Mouse (Mus musculus) lung, postnatal 0 days (tissue): ENCODE results near the gene Mapk3. TPM values are rescaled to one million over a fixed set of nuclear protein-coding genes. Genes with fewer than 3 reads are reported as not detected.

ENCODE experiments used
- ATAC-seq: fragments of 200-750 bp; cut with Nextera tagmentation; 2 replicates; pipeline ENCODE4 v1.8.0; 2017; ENCODE audit warnings: moderate library complexity
- DNase-seq: peaks from one replicate; pipeline ENCODE4 v3.0.0-alpha.2; 2016; ENCODE audit warnings: low spot score
- H3K27ac ChIP-seq: fragments of 300-500 bp; sonication (generic); 2 replicates; pipeline ENCODE4 v1.5.1; 2014; ENCODE audit warnings: antibody characterized with exemption, mild to moderate bottlenecking, low read length, mixed read lengths
- H3K27me3 ChIP-seq: fragments of 300-500 bp; sonication (generic); replicated peaks from 2 replicates; pipeline ENCODE4 v1.6.1; 2014; ENCODE audit warnings: low read length, mixed read lengths; ENCODE audit not compliant: insufficient read depth
- H3K36me3 ChIP-seq: fragments of 300-500 bp; sonication (generic); 2 replicates; pipeline ENCODE4 v1.6.1; 2014; ENCODE audit warnings: low read length, mixed read lengths; ENCODE audit not compliant: insufficient read depth
- H3K4me1 ChIP-seq: fragments of 300-500 bp; sonication (generic); 2 replicates; pipeline ENCODE4 v1.6.1; 2014; ENCODE audit warnings: antibody characterized with exemption, low read depth, low read length, mixed read lengths; ENCODE audit not compliant: insufficient read depth
- H3K4me2 ChIP-seq: fragments of 300-500 bp; sonication (generic); replicated peaks from 2 replicates; pipeline ENCODE4 v1.6.1; 2014; ENCODE audit warnings: low read depth, mild to moderate bottlenecking, low read length, moderate library complexity, mixed read lengths
- H3K4me3 ChIP-seq: fragments of 300-500 bp; sonication (generic); 2 replicates; pipeline ENCODE4 v1.5.1; 2014; ENCODE audit warnings: low read depth, low read length
- H3K9ac ChIP-seq: fragments of 300-500 bp; sonication (generic); replicated peaks from 2 replicates; pipeline ENCODE4 v1.6.1; 2014; ENCODE audit warnings: low read depth, mild to moderate bottlenecking
- H3K9me3 ChIP-seq: fragments of 300-500 bp; sonication (generic); 2 replicates; pipeline ENCODE4 v1.6.1; 2016; ENCODE audit warnings: low read length, mixed read lengths
- CTCF ChIP-seq: IDR thresholded peaks from 2 replicates; pipeline ENCODE4 v1.5.1; 2016; ENCODE audit warnings: antibody characterized with exemption, mild to moderate bottlenecking
- EP300 ChIP-seq: IDR thresholded peaks from 2 replicates; pipeline ENCODE4 v1.6.1; 2016; ENCODE audit warnings: antibody characterized with exemption, mild to moderate bottlenecking, control low read depth
- WGBS: fragments of 180-500 bp; shearing (Covaris S2); extraction: QIAGEN DNeasy Blood & Tissue Kit; methylation state at CpG from one replicate; pipeline ENCODE4 v1.1.7; 2014; 5-methylcytosine and 5-hydroxymethylcytosine counted together
- polyA plus RNA-seq: library from polyadenylated mRNA; unstranded; fragments of >200 nt; fragmentation: Nextera tagmentation; extraction: Ambion mirVana; gene quantifications from 2 replicates; pipeline ENCODE4 v1.2.1, GENCODE M21; 2015

The Mapk3 gene
- polyA plus RNA-seq, 1 experiment from 2014 or later, result 183 TPM

- Histone ChIP-seq H3K4me1 (no peaks in the 10 kb centered on the region), H3K27ac (no peak overlapping the region), H3K9me3 (no peaks in the 10 kb centered on the region), H3K9ac (no peak overlapping the region), H3K4me3 (no peak overlapping the region), H3K36me3 (no peaks in the 10 kb centered on the region), H3K4me2 (no peak overlapping the region), H3K27me3 (no peaks in the 10 kb centered on the region)
- ATAC-seq, result no peak
- no peak for DNase-seq
- no peak for TF ChIP-seq EP300
- TF ChIP-seq CTCF, result no peak
- 69% methylated on average over 5 of the region's 5 CpGs for WGBS
Measured at GRCm38 (mm10) chr7:126740977-126741376, 18.4 kb upstream of the Mapk3 start.

GRCm38 (mm10) chr7:126741452-126741851 lies 17.9 kb upstream of the Mapk3 start:
- no peaks in the 10 kb centered on the region for H3K4me1 ChIP-seq
- H3K9me3 ChIP-seq, result no peaks in the 10 kb centered on the region
- 84% methylated on average over 5 of the region's 5 CpGs for WGBS

GRCm38 (mm10) chr7:126741964-126742482 lies 17.4 kb upstream of the Mapk3 start:
- Histone ChIP-seq H3K9me3 (no peaks in the 10 kb centered on the region), H3K4me1 (no peaks in the 10 kb centered on the region), H3K36me3 (no peaks in the 10 kb centered on the region), H3K27me3 (no peaks in the 10 kb centered on the region), H3K4me3 (no peak overlapping the region), H3K27ac (no peak overlapping the region), H3K9ac (no peak overlapping the region), H3K4me2 (no peak overlapping the region)
- no peak for TF ChIP-seq EP300
- no peak for TF ChIP-seq CTCF
- DNase-seq (no peak), ATAC-seq (no peak)
- WGBS, result 88% methylated on average over 13 of the region's 13 CpGs

More at GRCm38 (mm10) chr7:126741452-126741851, 17.9 kb upstream of the Mapk3 start:
- Histone ChIP-seq H3K27ac (no peak overlapping the region), H3K4me2 (no peak overlapping the region), H3K27me3 (no peaks in the 10 kb centered on the region), H3K9ac (no peak overlapping the region), H3K4me3 (no peak overlapping the region), H3K36me3 (no peaks in the 10 kb centered on the region)
- TF ChIP-seq CTCF (no peak), EP300 (no peak)
- DNase-seq (no peak), ATAC-seq (no peak)

GRCm38 (mm10) chr7:126746066-126746465 lies 13.3 kb upstream of the Mapk3 start:
- no peak overlapping the region for H3K4me3 ChIP-seq
- DNase-seq, result peak; percentile 62

GRCm38 (mm10) chr7:126746798-126747197 lies 12.6 kb upstream of the Mapk3 start:
- H3K27me3 ChIP-seq, result no peaks in the 10 kb centered on the region
- 16% methylated on average over 6 of the region's 6 CpGs for WGBS
- DNase-seq, result no peak
- no peak overlapping the region for H3K9ac ChIP-seq
- H3K4me1 ChIP-seq, result no peaks in the 10 kb centered on the region
- peak; percentile 70 for ATAC-seq
- no peak overlapping the region for H3K4me2 ChIP-seq
- no peaks in the 10 kb centered on the region for H3K36me3 ChIP-seq
- no peak overlapping the region for H3K27ac ChIP-seq
- H3K4me3 ChIP-seq, result no peak overlapping the region
- no peaks in the 10 kb centered on the region for H3K9me3 ChIP-seq
- TF ChIP-seq CTCF (no peak), EP300 (no peak)

More at GRCm38 (mm10) chr7:126746066-126746465, 13.3 kb upstream of the Mapk3 start:
- H3K9ac ChIP-seq, result no peak overlapping the region
- H3K27me3 ChIP-seq, result no peaks in the 10 kb centered on the region
- no peaks in the 10 kb centered on the region for H3K4me1 ChIP-seq
- no peak overlapping the region for H3K27ac ChIP-seq
- no peaks in the 10 kb centered on the region for H3K36me3 ChIP-seq
- H3K4me2 ChIP-seq, result no peak overlapping the region
- peak; percentile 62 for ATAC-seq
- H3K9me3 ChIP-seq, result no peaks in the 10 kb centered on the region
- 77% methylated on average over 12 of the region's 12 CpGs for WGBS
- no peak for TF ChIP-seq EP300
- TF ChIP-seq CTCF, result no peak

GRCm38 (mm10) chr7:126748824-126749223 lies 10.6 kb upstream of the Mapk3 start:
- DNase-seq, result no peak
- 54% methylated on average over 7 of the region's 7 CpGs for whole genome bisulfite sequencing
- Histone ChIP-seq H3K36me3 (no peaks in the 10 kb centered on the region), H3K9ac (no peak overlapping the region), H3K4me1 (no peaks in the 10 kb centered on the region), H3K27ac (no peak overlapping the region), H3K9me3 (no peaks in the 10 kb centered on the region), H3K4me2 (no peak overlapping the region), H3K27me3 (no peaks in the 10 kb centered on the region), H3K4me3 (no peak overlapping the region)
- ATAC-seq, result no peak
- TF ChIP-seq CTCF, result no peak
- TF ChIP-seq EP300, result no peak
